ENCODE assay signal across 8 mouse cellular contexts in genomic region chr17:24850773-24851127, GRCm38 (mm10). TPM values are rescaled to one million over a fixed set of nuclear protein-coding genes. Genes with fewer than 3 reads are reported as not detected.
DNase-seq lines count a peak whose midpoint lies in the region; ATAC-seq and TF ChIP-seq lines count a peak whose summit lies in the region.

No protein-coding gene starts in this region.

- no peak overlapping the region for H3K27ac ChIP-seq in embryonic facial prominence, embryonic 14.5 days (replicated peaks; ENCODE audit: low read depth, low read length)
- peak overlapping the region; percentile 91 for H3K27ac ChIP-seq in intestine, postnatal 0 days (ENCODE audit: low read depth, low read length)
- peak overlapping the region; percentile 52; the same call in 1 of the 2 replicates for H3K27ac ChIP-seq in neural tube, embryonic 14.5 days (ENCODE audit: low read depth, low read length)

- peak overlapping the region; percentile 77 for H3K4me3 ChIP-seq in lung, adult 2 months (replicated peaks; ENCODE audit: extremely low read depth, low read depth, low read length)
- H3K4me3 ChIP-seq in embryonic facial prominence, embryonic 14.5 days (ENCODE audit: low read depth, low read length) = peak overlapping the region; percentile 88
- peak overlapping the region; percentile 66 for H3K4me3 ChIP-seq in intestine, postnatal 0 days (ENCODE audit: low read depth, low read length)
- peak overlapping the region; percentile 82 for H3K4me3 ChIP-seq in neural tube, embryonic 14.5 days (ENCODE audit: low read depth, low read length)

- H3K4me1 ChIP-seq in lung, adult 2 months (ENCODE audit: control insufficient read depth, insufficient read depth, low read length) = peaks cover 2% of the 10 kb centered on the region; the same call in 1 of the 2 replicates
- H3K4me1 ChIP-seq in embryonic facial prominence, embryonic 14.5 days (ENCODE audit: control insufficient read depth, insufficient read depth, low read length) = peaks cover 13% of the 10 kb centered on the region
- no peaks in the 10 kb centered on the region for H3K4me1 ChIP-seq in intestine, postnatal 0 days (replicated peaks; ENCODE audit: control insufficient read depth, insufficient read depth, low read length)
- H3K4me1 ChIP-seq in neural tube, embryonic 14.5 days (ENCODE audit: control insufficient read depth, insufficient read depth, low read length) = peaks cover 19% of the 10 kb centered on the region

- WGBS in lung, adult 2 months = 1% methylated on average over 20 of the region's 20 CpGs
- WGBS in embryonic facial prominence, embryonic 14.5 days = 3% methylated on average over 15 of the region's 20 CpGs
- 1% methylated on average over 20 of the region's 20 CpGs for WGBS in intestine, postnatal 0 days
- 1% methylated on average over 15 of the region's 20 CpGs for WGBS in neural tube, embryonic 14.5 days

- no peak for DNase-seq in lung, adult 2 months
- DNase-seq in lung, postnatal 25 days (ENCODE audit: low spot score) = no peak
- DNase-seq in embryonic facial prominence, embryonic 14.5 days (ENCODE audit: low spot score) = no peak
- no peak for DNase-seq in layer of hippocampus, postnatal 25 days (ENCODE audit: extremely low spot score in 1 of 2, low spot score in 1 of 2)
- no peak for DNase-seq in thymus, adult 18-20 months

- peaks cover 22% of the 10 kb centered on the region for H3K36me3 ChIP-seq in embryonic facial prominence, embryonic 14.5 days (ENCODE audit: control insufficient read depth, insufficient read depth, low read length)
- H3K36me3 ChIP-seq in intestine, postnatal 0 days (ENCODE audit: control insufficient read depth, insufficient read depth) = peaks cover 29% of the 10 kb centered on the region
- no peaks in the 10 kb centered on the region for H3K36me3 ChIP-seq in neural tube, embryonic 14.5 days (ENCODE audit: control insufficient read depth, insufficient read depth, low read length)

- TF ChIP-seq POLR2A in lung, adult 2 months (IDR thresholded peaks at IDR 0.05; ENCODE audit: borderline replicate concordance, extremely low read depth, low read depth, low read length) = no peak

- H3K4me2 ChIP-seq in embryonic facial prominence, embryonic 14.5 days (ENCODE audit: low read depth, low read length) = peak overlapping the region; percentile 65
- H3K4me2 ChIP-seq in intestine, postnatal 0 days (replicated peaks; ENCODE audit: low read depth) = peak overlapping the region; percentile 90
- H3K4me2 ChIP-seq in neural tube, embryonic 14.5 days (ENCODE audit: low read depth, low read length) = peak overlapping the region; percentile 86

- no peak for ATAC-seq in embryonic facial prominence, embryonic 14.5 days (ENCODE audit: low read depth)
- no peak for ATAC-seq in intestine, postnatal 0 days
- ATAC-seq in neural tube, embryonic 14.5 days (ENCODE audit: low read depth) = no peak
- ATAC-seq in cerebellum, adult (ENCODE audit: insufficient number of reproducible peaks, low FRiP score, low TSS enrichment) = no peak

- no peaks in the 10 kb centered on the region for H3K9me3 ChIP-seq in embryonic facial prominence, embryonic 14.5 days (ENCODE audit: control insufficient read depth, low read length)
- H3K9me3 ChIP-seq in intestine, postnatal 0 days (ENCODE audit: control insufficient read depth) = no peaks in the 10 kb centered on the region
- H3K9me3 ChIP-seq in neural tube, embryonic 14.5 days (ENCODE audit: control insufficient read depth, low read length) = no peaks in the 10 kb centered on the region

- peak overlapping the region; percentile 72 for H3K9ac ChIP-seq in embryonic facial prominence, embryonic 14.5 days (ENCODE audit: low read depth, low read length)
- peak overlapping the region; percentile 68 for H3K9ac ChIP-seq in intestine, postnatal 0 days (ENCODE audit: low read depth, low read length)
- H3K9ac ChIP-seq in neural tube, embryonic 14.5 days (replicated peaks; ENCODE audit: low read depth, low read length) = peak overlapping the region; percentile 72

- peaks cover 9% of the 10 kb centered on the region; the same call in 1 of the 2 replicates for H3K27me3 ChIP-seq in embryonic facial prominence, embryonic 14.5 days (replicated peaks; ENCODE audit: control insufficient read depth, insufficient read depth, low read length)
- H3K27me3 ChIP-seq in intestine, postnatal 0 days (replicated peaks; ENCODE audit: control insufficient read depth, insufficient read depth, low read length) = no peaks in the 10 kb centered on the region
- H3K27me3 ChIP-seq in neural tube, embryonic 14.5 days (ENCODE audit: control insufficient read depth, insufficient read depth, low read length) = no peaks in the 10 kb centered on the region

- TF ChIP-seq CTCF in lung, adult 2 months (IDR thresholded peaks at IDR 0.05; ENCODE audit: insufficient read depth, low read length) = no peak
- no peak for TF ChIP-seq CTCF in intestine, postnatal 0 days (IDR thresholded peaks at IDR 0.05; ENCODE audit: low read depth)

RNA-seq across cellular contexts. Expression of gene Fahd1, which starts 0.6 kb away (rescaled TPM):
- polyA plus RNA-seq in lung, adult 2 months (2012; rRNA removed) = 6.4 and 7.8 TPM in 2 replicates
- polyA plus RNA-seq in embryonic facial prominence, embryonic 14.5 days (2014; fragmentation: Nextera tagmentation; extraction: Ambion mirVana) = 16.2 and 20.0 TPM in 2 replicates
- polyA plus RNA-seq in intestine, postnatal 0 days (2015; fragmentation: Nextera tagmentation; extraction: Ambion mirVana) = 165 and 195 TPM in 2 replicates
- 24.4 and 27.6 TPM in 2 replicates for polyA plus RNA-seq in neural tube, embryonic 14.5 days (2014; fragmentation: Nextera tagmentation; extraction: Ambion mirVana)
- total RNA-seq in layer of hippocampus, postnatal 25 days (2021) = 10 to 100 TPM; 19.8 to 20.6 TPM

RNA-seq across cellular contexts. Expression of gene Hagh, which starts 10.8 kb away (rescaled TPM):
- polyA plus RNA-seq in lung, adult 2 months (2012; rRNA removed) = 56.1 and 83.4 TPM in 2 replicates
- polyA plus RNA-seq in embryonic facial prominence, embryonic 14.5 days (2014; fragmentation: Nextera tagmentation; extraction: Ambion mirVana) = 40.6 and 43.3 TPM in 2 replicates
- polyA plus RNA-seq in intestine, postnatal 0 days (2015; fragmentation: Nextera tagmentation; extraction: Ambion mirVana) = 104 and 105 TPM in 2 replicates
- polyA plus RNA-seq in neural tube, embryonic 14.5 days (2014; fragmentation: Nextera tagmentation; extraction: Ambion mirVana) = 69.1 and 77.2 TPM in 2 replicates
- total RNA-seq in layer of hippocampus, postnatal 25 days (2021) = 100 to 1,000 TPM; 127 to 136 TPM

RNA-seq across cellular contexts. Expression of gene Igfals, which starts 15.0 kb away (rescaled TPM):
- polyA plus RNA-seq in lung, adult 2 months (2012; rRNA removed) = 3.0 and 3.9 TPM in 2 replicates
- polyA plus RNA-seq in embryonic facial prominence, embryonic 14.5 days (2014; fragmentation: Nextera tagmentation; extraction: Ambion mirVana) = 0.22 and 0.51 TPM in 2 replicates
- 17.2 and 18.3 TPM in 2 replicates for polyA plus RNA-seq in intestine, postnatal 0 days (2015; fragmentation: Nextera tagmentation; extraction: Ambion mirVana)
- not detected in 2 replicates for polyA plus RNA-seq in neural tube, embryonic 14.5 days (2014; fragmentation: Nextera tagmentation; extraction: Ambion mirVana)
- total RNA-seq in layer of hippocampus, postnatal 25 days (2021) = not detected

RNA-seq across cellular contexts. Expression of gene Nubp2, which starts 35.4 kb away (rescaled TPM):
- 23.6 and 36.7 TPM in 2 replicates for polyA plus RNA-seq in lung, adult 2 months (2012; rRNA removed)
- 47.5 and 48.0 TPM in 2 replicates for polyA plus RNA-seq in embryonic facial prominence, embryonic 14.5 days (2014; fragmentation: Nextera tagmentation; extraction: Ambion mirVana)
- 48.0 and 53.5 TPM in 2 replicates for polyA plus RNA-seq in intestine, postnatal 0 days (2015; fragmentation: Nextera tagmentation; extraction: Ambion mirVana)
- polyA plus RNA-seq in neural tube, embryonic 14.5 days (2014; fragmentation: Nextera tagmentation; extraction: Ambion mirVana) = 69.2 and 75.7 TPM in 2 replicates
- total RNA-seq in layer of hippocampus, postnatal 25 days (2021) = 10 to 100 TPM; 33.5 to 38.1 TPM

RNA-seq across cellular contexts. Expression of gene Spsb3, which starts 35.7 kb away (rescaled TPM):
- 76.4 and 85.4 TPM in 2 replicates for polyA plus RNA-seq in lung, adult 2 months (2012; rRNA removed)
- 40.8 and 41.7 TPM in 2 replicates for polyA plus RNA-seq in embryonic facial prominence, embryonic 14.5 days (2014; fragmentation: Nextera tagmentation; extraction: Ambion mirVana)
- polyA plus RNA-seq in intestine, postnatal 0 days (2015; fragmentation: Nextera tagmentation; extraction: Ambion mirVana) = 42.3 and 43.4 TPM in 2 replicates
- 74.5 and 83.8 TPM in 2 replicates for polyA plus RNA-seq in neural tube, embryonic 14.5 days (2014; fragmentation: Nextera tagmentation; extraction: Ambion mirVana)
- 10 to 100 TPM; 41.5 to 48.9 TPM for total RNA-seq in layer of hippocampus, postnatal 25 days (2021)
